Mouse (Mus musculus) layer of hippocampus, adult 2 months (tissue): Measurements from ENCODE around the gene Plekha5. TPM values are rescaled to one million over a fixed set of nuclear protein-coding genes. Genes with fewer than 3 reads are reported as not detected.
"Not testable (repeated sequence)": the region's sequence is repeated elsewhere in the genome, so short reads cannot be mapped to it uniquely, and the experiment has no call there.

Experiments used
- DNase-seq, 2 experiments: peaks; one replicate each; pipeline ENCODE4 v3.0.0; 2022; ENCODE audit warnings: low spot score in 2 of 2
- H3K27ac ChIP-seq: fragments of 200-600 bp; 2 replicates; pipeline ENCODE4 v1.8.1; 2022
- H3K4me3 ChIP-seq: fragments of 200-600 bp; 2 replicates; pipeline ENCODE4 v1.8.1; 2022; ENCODE audit warnings: mild to moderate bottlenecking
- CTCF ChIP-seq: fragments of 200-600 bp; conservative IDR thresholded peaks from 2 replicates; pipeline ENCODE4 v1.8.1; 2022; ENCODE audit warnings: antibody characterized with exemption, mild to moderate bottlenecking, moderate library complexity
- total RNA-seq, 2 experiments: library from RNA; stranded (reverse); gene quantifications; 2 replicates each; pipeline ENCODE4 v1.2.3; 2021

Plekha5 gene
- total RNA-seq, 2 experiments from 2014 or later: 109 to 125 TPM

- DNase-seq: no peak
- Histone ChIP-seq H3K4me3 (no peak overlapping the region), H3K27ac (no peak overlapping the region)
- no peak for TF ChIP-seq CTCF
Observed at GRCm38 (mm10) chr6:140592713-140593112, 168.9 kb downstream of the Plekha5 start.

- no peak overlapping the region for H3K4me3 ChIP-seq
- H3K27ac ChIP-seq: peak overlapping the region; percentile 56
- DNase-seq: peak; percentile 39 to 51
- no peak for TF ChIP-seq CTCF
Observed at GRCm38 (mm10) chr6:140593420-140594170, 169.7 kb downstream of the Plekha5 start.

GRCm38 (mm10) chr6:140595551-140595950 lies 171.7 kb downstream of the Plekha5 start:
- H3K27ac ChIP-seq, DNase-seq, H3K4me3 ChIP-seq: not testable (repeated sequence)

- H3K4me3 ChIP-seq: no peak overlapping the region
- DNase-seq: no peak
- H3K27ac ChIP-seq: no peak overlapping the region
- no peak for TF ChIP-seq CTCF
Observed at GRCm38 (mm10) chr6:140597381-140598329, 173.8 kb downstream of the Plekha5 start.

GRCm38 (mm10) chr6:140598516-140598915 lies 174.7 kb downstream of the Plekha5 start:
- H3K4me3 ChIP-seq: no peak overlapping the region
- no peak overlapping the region for H3K27ac ChIP-seq
- no peak for TF ChIP-seq CTCF
- DNase-seq: no peak

- DNase-seq: no peak
- H3K27ac ChIP-seq: no peak overlapping the region
- H3K4me3 ChIP-seq: no peak overlapping the region
- no peak for TF ChIP-seq CTCF
Observed at GRCm38 (mm10) chr6:140599337-140599736, 175.5 kb downstream of the Plekha5 start.

GRCm38 (mm10) chr6:140600671-140601070 lies 176.8 kb downstream of the Plekha5 start:
- not testable (repeated sequence) for H3K27ac ChIP-seq, DNase-seq, H3K4me3 ChIP-seq
- TF ChIP-seq CTCF: peak; percentile 54

GRCm38 (mm10) chr6:140601175-140601574 lies 177.3 kb downstream of the Plekha5 start:
- DNase-seq: no peak
- Histone ChIP-seq H3K4me3 (no peak overlapping the region), H3K27ac (no peak overlapping the region)
- TF ChIP-seq CTCF: no peak

GRCm38 (mm10) chr6:140603228-140603944 lies 179.5 kb downstream of the Plekha5 start:
- no peak for TF ChIP-seq CTCF
- Histone ChIP-seq H3K4me3 (no peak overlapping the region), H3K27ac (no peak overlapping the region)
- no peak for DNase-seq

- H3K4me3 ChIP-seq, DNase-seq, H3K27ac ChIP-seq: not testable (repeated sequence)
- TF ChIP-seq CTCF: peak; percentile 48
Observed at GRCm38 (mm10) chr6:140605173-140605572, 181.3 kb downstream of the Plekha5 start.

GRCm38 (mm10) chr6:140605732-140606131 lies 181.9 kb downstream of the Plekha5 start:
- no peak for TF ChIP-seq CTCF
- Histone ChIP-seq H3K4me3 (no peak overlapping the region), H3K27ac (no peak overlapping the region)
- no peak for DNase-seq

GRCm38 (mm10) chr6:140606534-140606933 lies 182.7 kb downstream of the Plekha5 start:
- TF ChIP-seq CTCF: no peak
- Histone ChIP-seq H3K4me3 (no peak overlapping the region), H3K27ac (no peak overlapping the region)
- DNase-seq: no peak

GRCm38 (mm10) chr6:140608666-140609065 lies 184.8 kb downstream of the Plekha5 start:
- Histone ChIP-seq H3K27ac (no peak overlapping the region), H3K4me3 (no peak overlapping the region)
- no peak for TF ChIP-seq CTCF
- DNase-seq: no peak
